Mouse (Mus musculus): Measurements from ENCODE around the gene Bod1.

The Bod1 gene

GRCm38 (mm10) chr11:31671354-31672169 is at the start of gene Bod1:
Bod1 (minus strand) TSS chr11:31671885.
- peak; percentile 95 for DNase-seq (ENCODE audit: low read depth, low spot score)

DNA sequence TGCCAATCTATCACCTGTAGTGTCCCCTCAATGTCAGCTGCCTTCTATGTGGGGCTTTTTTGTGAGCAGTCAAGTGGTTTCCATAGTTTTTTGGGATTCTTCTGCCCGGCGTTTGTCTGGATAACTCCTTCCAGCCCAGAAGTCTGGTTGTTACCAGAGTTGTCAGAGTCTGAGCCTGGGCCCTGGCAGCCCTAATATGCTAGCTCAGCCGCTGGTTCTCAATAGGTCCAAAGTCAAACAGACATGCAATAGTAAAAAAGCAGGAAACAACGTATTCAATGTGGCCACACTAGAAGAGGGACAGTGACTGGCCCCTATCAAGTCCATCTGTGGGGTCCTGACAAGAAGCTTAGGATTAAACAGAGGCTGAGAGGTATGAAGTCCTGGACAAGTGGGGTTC is 47.4 kb upstream of the Bod1 start:
- no peak for DNase-seq (ENCODE audit: low read depth, low spot score)

DNA sequence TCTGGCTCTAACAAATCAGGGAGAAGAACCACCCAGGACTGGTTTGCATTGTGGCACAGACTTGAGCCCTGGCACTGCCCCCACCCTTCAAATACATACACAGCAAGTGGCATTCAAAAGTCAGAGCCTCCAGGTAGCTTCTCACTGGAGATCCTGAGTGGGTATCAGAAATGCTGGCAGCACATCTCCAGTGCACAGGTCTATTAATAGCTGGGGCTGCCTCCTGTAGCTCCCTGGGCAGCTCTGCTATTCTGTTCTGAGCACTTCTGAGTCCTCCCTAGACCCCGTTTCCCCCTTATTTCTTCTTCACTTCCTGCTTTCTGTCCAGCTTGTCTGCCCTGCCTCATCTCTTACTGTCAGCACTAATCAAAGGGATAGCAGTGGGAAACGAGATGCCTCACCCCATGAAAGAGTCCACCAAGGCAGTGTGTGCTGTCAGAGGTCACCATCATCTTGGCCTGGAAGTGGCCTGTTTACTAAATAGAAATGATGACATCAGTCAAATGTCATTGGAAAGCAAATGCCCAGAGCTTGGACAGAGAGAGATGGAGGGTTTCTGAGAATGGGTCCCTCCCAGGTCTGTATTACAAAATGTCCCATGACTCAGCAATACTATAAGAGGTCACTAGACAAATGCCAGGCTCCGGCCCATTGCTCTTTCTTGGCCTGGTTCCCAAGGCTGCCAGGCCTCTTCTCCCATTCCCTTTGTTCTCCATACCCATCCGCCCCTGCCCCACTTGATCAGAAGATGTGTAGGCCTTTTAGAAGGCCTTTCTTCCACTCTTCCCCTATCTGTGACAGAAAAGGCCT is 46.4 kb upstream of the Bod1 start:
- DNase-seq (ENCODE audit: low read depth, low spot score): no peak

DNA sequence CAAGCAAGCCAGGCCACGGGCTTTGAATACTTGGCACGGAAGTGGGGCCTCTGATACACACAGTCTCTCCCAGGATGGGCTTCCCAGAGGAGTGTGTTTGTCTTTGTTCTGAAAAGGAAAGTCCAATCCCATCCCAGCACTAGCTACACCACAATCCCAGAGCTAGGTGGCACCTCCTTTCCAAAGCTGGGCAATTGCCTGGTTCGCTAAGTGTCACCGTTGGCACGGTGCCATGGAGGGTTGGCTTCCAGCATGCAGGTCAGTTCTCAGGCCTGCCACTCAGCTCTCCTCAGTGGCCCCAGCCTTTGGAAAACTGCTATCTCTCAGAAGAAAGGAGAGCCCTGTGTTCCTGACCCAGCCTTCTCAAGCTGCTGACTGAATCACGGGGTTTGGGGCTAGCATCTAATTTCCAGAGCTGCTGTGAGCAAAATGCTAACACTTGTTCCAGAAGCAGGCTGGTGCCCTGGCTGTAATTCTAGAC is 42.0 kb upstream of the Bod1 start:
- no peak for DNase-seq (ENCODE audit: low read depth, low spot score)

- no peak for DNase-seq (ENCODE audit: low read depth, low spot score)
Observed at GRCm38 (mm10) chr11:31713116-31713515, 41.4 kb upstream of the Bod1 start.

DNA sequence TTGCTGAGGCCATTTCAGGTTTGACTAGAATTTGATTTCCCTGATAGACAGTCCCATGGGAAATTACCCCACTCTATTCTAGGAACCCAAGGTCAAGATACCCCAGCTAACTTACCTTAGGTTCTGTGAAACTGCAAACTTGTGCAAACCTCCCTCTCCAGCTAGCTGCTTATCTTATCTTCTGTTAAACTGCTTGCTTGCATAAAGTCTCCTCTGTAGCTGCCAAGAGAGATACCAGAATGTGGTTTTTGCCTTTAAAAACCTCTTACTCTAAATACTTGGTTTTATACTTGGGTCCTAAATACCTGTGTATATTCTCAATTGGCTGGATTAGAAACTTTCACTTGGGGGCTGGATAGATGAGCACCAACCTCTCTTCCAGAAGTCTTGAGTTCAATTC is 36.1 kb upstream of the Bod1 start:
- DNase-seq (ENCODE audit: low read depth, low spot score): no peak

DNA sequence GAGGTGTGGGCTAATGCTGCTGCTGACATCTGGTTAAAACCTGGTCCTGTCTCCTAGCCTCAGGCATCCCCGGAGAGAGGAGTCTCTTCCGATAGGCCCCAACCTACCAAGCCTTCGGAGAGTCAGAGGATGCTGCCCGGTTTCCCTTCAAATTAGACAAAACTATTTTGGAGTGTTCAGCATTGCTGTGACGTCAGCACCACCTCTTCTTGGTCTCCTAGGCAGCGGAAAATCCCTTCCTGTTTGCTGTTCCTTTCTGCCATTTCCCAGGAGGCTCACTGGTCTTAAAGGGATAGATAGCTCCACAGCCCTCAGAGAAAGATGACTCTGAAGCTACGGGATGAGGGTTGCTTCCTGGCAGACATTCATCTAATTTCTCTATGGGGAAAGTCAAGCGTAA is 31.5 kb upstream of the Bod1 start:
- DNase-seq (ENCODE audit: low read depth, low spot score): no peak

DNA sequence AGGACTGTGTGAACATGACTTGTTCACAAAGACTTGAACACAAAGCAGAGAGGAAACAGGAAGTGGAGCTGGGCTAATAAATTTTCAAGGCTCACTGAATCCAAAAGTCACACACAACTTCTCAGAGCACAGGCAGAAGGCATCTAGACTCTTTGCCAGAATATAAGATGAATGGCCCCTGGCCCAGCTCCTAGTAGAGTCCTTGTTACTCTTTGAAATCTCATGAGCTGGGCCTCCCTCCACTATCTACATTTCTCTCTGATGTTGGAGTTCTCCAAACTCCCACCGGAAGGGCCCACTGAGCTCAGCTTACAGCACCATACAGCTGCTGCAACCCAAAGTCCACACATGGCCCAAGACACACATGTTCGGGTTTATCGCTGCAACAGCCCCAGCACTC is 30.2 kb upstream of the Bod1 start:
- DNase-seq (ENCODE audit: low read depth, low spot score): no peak

DNA sequence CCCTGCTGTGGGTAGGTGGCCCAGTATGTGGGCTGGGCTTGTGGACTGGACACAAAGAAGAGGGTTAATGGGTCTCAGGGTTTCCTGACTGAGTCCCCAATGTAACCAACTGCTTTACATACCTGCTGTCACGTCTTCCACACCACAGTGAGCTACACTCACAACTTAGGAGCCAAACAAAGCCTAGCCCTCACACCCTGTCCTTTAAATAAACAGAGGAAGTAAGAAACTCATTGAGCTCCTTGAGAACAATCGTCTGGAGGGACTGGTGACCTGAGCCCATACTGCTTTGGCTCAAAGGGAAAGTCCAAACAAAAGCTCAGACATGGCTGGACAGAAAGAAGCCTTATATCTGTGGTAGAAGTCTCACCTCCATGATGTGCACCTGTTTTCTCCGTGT is 27.8 kb upstream of the Bod1 start:
- DNase-seq (ENCODE audit: low read depth, low spot score): no peak

GRCm38 (mm10) chr11:31694801-31695200 is 23.1 kb upstream of the Bod1 start:
- no peak for DNase-seq (ENCODE audit: low read depth, low spot score)

GRCm38 (mm10) chr11:31694109-31694508 is 22.4 kb upstream of the Bod1 start:
- peak; percentile 36 for DNase-seq (ENCODE audit: low read depth, low spot score)

GRCm38 (mm10) chr11:31693322-31693721 is 21.6 kb upstream of the Bod1 start:
- DNase-seq (ENCODE audit: low read depth, low spot score): no peak

DNA sequence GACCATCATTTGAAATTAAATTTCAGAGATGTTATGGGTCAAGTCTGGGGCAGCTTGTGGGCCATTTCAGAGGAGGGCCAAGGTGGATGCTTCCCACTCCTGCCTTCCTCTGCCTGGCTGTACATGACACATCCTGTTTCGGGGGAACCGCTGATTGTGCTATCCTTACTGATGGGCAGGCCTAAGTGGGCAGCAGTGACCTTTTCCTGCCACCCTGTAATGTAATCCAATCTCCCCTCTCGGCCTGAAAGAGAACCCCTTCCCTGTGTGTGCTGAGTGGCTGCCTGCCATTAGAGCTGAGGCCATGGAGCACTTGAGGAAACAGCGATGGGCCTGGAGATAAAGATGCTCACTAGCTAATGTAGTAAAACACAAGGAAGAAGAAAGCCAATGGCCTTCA is 17.3 kb upstream of the Bod1 start:
- DNase-seq (ENCODE audit: low read depth, low spot score): no peak

DNA sequence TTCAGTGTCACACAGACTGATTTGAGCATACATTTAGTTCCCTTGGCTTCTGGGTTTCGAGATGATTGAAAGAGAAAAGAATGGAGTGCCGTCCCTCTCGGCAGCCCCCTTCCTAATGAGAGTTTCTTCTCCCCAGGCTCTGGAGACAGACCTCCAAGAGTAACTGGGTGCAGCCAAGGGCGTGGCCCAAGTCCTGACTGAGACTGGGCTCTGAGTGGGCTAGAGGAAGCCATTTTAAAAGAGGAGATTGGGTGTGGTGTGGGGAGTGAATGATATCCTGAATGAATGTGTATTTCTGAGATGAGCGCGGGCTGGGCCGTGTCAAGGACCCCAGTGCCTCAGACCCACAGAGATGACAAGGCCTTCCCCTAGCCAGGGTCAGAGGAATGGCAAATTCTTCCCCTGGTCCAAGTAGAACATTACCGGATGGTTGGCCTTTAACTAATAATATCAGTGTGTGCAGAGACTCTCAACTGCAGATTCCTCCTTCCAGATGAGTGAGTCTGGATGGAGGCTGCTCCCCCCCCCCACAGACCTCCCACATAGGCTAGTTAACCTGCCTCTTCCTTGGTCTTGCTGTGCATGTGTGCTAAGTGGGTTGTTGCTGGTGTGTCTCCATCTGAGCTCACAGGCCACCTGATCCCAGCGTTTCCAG is 13.4 kb upstream of the Bod1 start:
- DNase-seq (ENCODE audit: low read depth, low spot score): no peak

- DNase-seq (ENCODE audit: low read depth, low spot score): no peak
Observed at GRCm38 (mm10) chr11:31684126-31684525, 12.4 kb upstream of the Bod1 start.

- no peak for DNase-seq (ENCODE audit: low read depth, low spot score)
Observed at GRCm38 (mm10) chr11:31679840-31680381, 8.2 kb upstream of the Bod1 start.

GRCm38 (mm10) chr11:31677309-31677708 is 5.6 kb upstream of the Bod1 start:
- DNase-seq (ENCODE audit: low read depth, low spot score): no peak

DNA sequence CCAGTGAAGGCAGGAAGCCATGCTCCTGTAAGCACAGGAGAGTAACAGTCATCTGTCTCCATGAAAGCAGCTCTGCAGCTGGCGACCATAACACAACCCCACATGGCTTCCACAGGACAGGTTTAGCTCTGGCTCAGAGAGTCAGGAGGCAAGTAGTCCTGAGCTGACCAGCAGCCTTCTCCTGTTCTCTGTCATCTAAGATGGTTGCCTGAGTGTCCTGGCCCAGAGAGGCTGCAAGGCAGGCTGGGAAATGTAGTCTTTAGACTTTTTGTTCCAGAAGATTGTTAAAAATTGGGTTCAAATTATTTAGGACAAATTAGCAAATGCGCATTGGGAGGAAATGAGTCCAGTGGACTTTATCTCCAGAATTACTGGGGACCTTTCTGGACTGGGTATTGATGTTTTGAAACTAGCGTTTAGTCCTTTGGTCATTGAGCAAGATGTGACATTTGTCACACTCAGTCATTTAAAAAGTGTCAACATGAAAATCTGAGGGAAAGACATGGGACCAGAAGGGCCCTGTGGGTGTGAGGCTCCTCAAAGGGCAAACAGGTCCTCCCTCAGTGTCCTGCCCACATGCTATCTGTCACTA is 5.1 kb upstream of the Bod1 start:
- no peak for DNase-seq (ENCODE audit: low read depth, low spot score)

- peak; percentile 85 for DNase-seq (ENCODE audit: low read depth, low spot score)
Observed at GRCm38 (mm10) chr11:31675430-31675829, 3.7 kb upstream of the Bod1 start.

- DNase-seq (ENCODE audit: low read depth, low spot score): no peak
Observed at GRCm38 (mm10) chr11:31672170-31672563, 482 bp upstream of the Bod1 start.

- DNase-seq (ENCODE audit: low read depth, low spot score): peak; percentile 16
Observed at GRCm38 (mm10) chr11:31670468-31670921, 1.2 kb downstream of the Bod1 start.
